Mouse (Mus musculus): ENCODE results near the gene Zeb2. TPM values are rescaled to one million over a fixed set of nuclear protein-coding genes. Genes with fewer than 3 reads are reported as not detected.

Gene Zeb2
- polyA plus RNA-seq, 2 experiments: 27.2 to 43.9 TPM

GRCm38 (mm10) chr2:44977051-44977450 is 140.1 kb downstream of the Zeb2 start:
- Histone ChIP-seq H3K27me3 (ENCODE audit: control insufficient read depth, insufficient read depth, low read length) (no peaks in the 10 kb centered on the region), H3K4me3 (replicated peaks; ENCODE audit: low read length) (no peak overlapping the region), H3K4me2 (replicated peaks; ENCODE audit: low read depth, low read length, severe bottlenecking) (no peak overlapping the region), H3K4me1 (ENCODE audit: control insufficient read depth, insufficient read depth, low read length) (peaks cover 11% of the 10 kb centered on the region; the same call in 1 of the 2 replicates), H3K9ac (ENCODE audit: low read depth, low read length, severe bottlenecking) (no peak overlapping the region), H3K36me3 (ENCODE audit: control insufficient read depth, insufficient read depth, low read length) (no peaks in the 10 kb centered on the region), H3K27ac (replicated peaks; ENCODE audit: low read depth, low read length) (no peak overlapping the region), H3K9me3 (ENCODE audit: control insufficient read depth, low read length) (no peaks in the 10 kb centered on the region)
- no peak for TF ChIP-seq POLR2A (IDR thresholded peaks at IDR 0.05; ENCODE audit: borderline replicate concordance, extremely low read depth, insufficient read depth, insufficient read length)
- ATAC-seq (ENCODE audit: low FRiP score, low read depth) (no peak), DNase-seq (ENCODE audit: low spot score) (no peak)
- 52% methylated on average over 3 of the region's 3 CpGs for WGBS

GRCm38 (mm10) chr2:44976484-44976883 is 140.7 kb downstream of the Zeb2 start:
- no peaks in the 10 kb centered on the region for H3K9me3 ChIP-seq (ENCODE audit: control insufficient read depth, low read length)
- H3K9ac ChIP-seq (ENCODE audit: low read depth, low read length, severe bottlenecking): no peak overlapping the region
- no peak overlapping the region for H3K4me2 ChIP-seq (replicated peaks; ENCODE audit: low read depth, low read length, severe bottlenecking)
- no peaks in the 10 kb centered on the region for H3K27me3 ChIP-seq (ENCODE audit: control insufficient read depth, insufficient read depth, low read length)
- 38% methylated on average over 4 of the region's 4 CpGs for WGBS
- no peak for TF ChIP-seq POLR2A (IDR thresholded peaks at IDR 0.05; ENCODE audit: borderline replicate concordance, extremely low read depth, insufficient read depth, insufficient read length)
- DNase-seq (ENCODE audit: low spot score) (no peak), ATAC-seq (ENCODE audit: low FRiP score, low read depth) (no peak)
- H3K36me3 ChIP-seq (ENCODE audit: control insufficient read depth, insufficient read depth, low read length): no peaks in the 10 kb centered on the region
- H3K4me1 ChIP-seq (ENCODE audit: control insufficient read depth, insufficient read depth, low read length): peaks cover 11% of the 10 kb centered on the region; the same call in 1 of the 2 replicates
- H3K27ac ChIP-seq (replicated peaks; ENCODE audit: low read depth, low read length): no peak overlapping the region
- H3K4me3 ChIP-seq (replicated peaks; ENCODE audit: low read length): no peak overlapping the region

GRCm38 (mm10) chr2:44973828-44974227 is 143.4 kb downstream of the Zeb2 start:
- no peak for DNase-seq (ENCODE audit: low spot score)
- Histone ChIP-seq H3K36me3 (ENCODE audit: control insufficient read depth, insufficient read depth, low read length) (no peaks in the 10 kb centered on the region), H3K4me3 (replicated peaks; ENCODE audit: low read length) (no peak overlapping the region), H3K27ac (replicated peaks; ENCODE audit: low read depth, low read length) (no peak overlapping the region), H3K9ac (ENCODE audit: low read depth, low read length, severe bottlenecking) (no peak overlapping the region), H3K27me3 (ENCODE audit: control insufficient read depth, insufficient read depth, low read length) (no peaks in the 10 kb centered on the region), H3K4me1 (ENCODE audit: control insufficient read depth, insufficient read depth, low read length) (peaks cover under 1% of the 10 kb centered on the region; the same call in 1 of the 2 replicates), H3K4me2 (replicated peaks; ENCODE audit: low read depth, low read length, severe bottlenecking) (no peak overlapping the region), H3K9me3 (ENCODE audit: control insufficient read depth, low read length) (no peaks in the 10 kb centered on the region)
- 86% methylated on average over 6 of the region's 6 CpGs for WGBS
- TF ChIP-seq POLR2A (IDR thresholded peaks at IDR 0.05; ENCODE audit: borderline replicate concordance, extremely low read depth, insufficient read depth, insufficient read length): no peak
- no peak for ATAC-seq (ENCODE audit: low FRiP score, low read depth)

DNA sequence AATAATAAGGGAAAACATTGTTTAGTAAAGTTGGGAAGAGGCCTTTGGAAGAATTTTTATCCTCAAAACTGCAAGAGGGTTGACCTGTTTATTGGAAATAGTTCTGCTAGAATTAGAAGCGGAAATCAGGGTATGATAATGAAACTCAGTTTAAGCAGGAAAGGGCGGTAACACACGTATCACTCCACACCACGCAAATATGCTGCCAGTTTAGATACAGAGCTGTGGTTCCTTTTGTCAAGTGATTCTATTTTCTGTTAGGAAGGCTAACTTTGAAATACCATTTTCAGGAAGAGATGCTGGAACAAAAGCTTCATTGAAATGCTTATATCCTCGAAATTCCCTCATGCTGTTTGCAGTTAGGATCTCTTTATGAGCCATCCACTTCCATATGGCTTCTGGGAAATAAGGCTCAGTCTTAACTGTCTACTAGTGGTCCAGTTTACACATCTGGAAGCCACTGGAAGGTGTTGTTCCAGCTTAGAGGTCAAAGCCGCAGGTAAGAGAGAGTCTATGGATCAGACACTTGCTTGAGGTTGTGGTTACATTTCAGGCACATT is 147.0 kb downstream of the Zeb2 start:
- Histone ChIP-seq H3K4me3 (replicated peaks; ENCODE audit: low read length) (no peak overlapping the region), H3K4me2 (replicated peaks; ENCODE audit: low read depth, low read length, severe bottlenecking) (no peak overlapping the region), H3K36me3 (ENCODE audit: control insufficient read depth, insufficient read depth, low read length) (no peaks in the 10 kb centered on the region), H3K4me1 (ENCODE audit: control insufficient read depth, insufficient read depth, low read length) (no peaks in the 10 kb centered on the region), H3K9ac (ENCODE audit: low read depth, low read length, severe bottlenecking) (no peak overlapping the region), H3K27ac (replicated peaks; ENCODE audit: low read depth, low read length) (no peak overlapping the region), H3K27me3 (ENCODE audit: control insufficient read depth, insufficient read depth, low read length) (no peaks in the 10 kb centered on the region), H3K9me3 (ENCODE audit: control insufficient read depth, low read length) (no peaks in the 10 kb centered on the region)
- 90% methylated on average over 6 of the region's 6 CpGs for WGBS
- TF ChIP-seq POLR2A (IDR thresholded peaks at IDR 0.05; ENCODE audit: borderline replicate concordance, extremely low read depth, insufficient read depth, insufficient read length): no peak
- no peak for DNase-seq (ENCODE audit: low spot score)
- no peak for ATAC-seq (ENCODE audit: low FRiP score, low read depth)

- H3K4me2 ChIP-seq (replicated peaks; ENCODE audit: low read depth, low read length, severe bottlenecking): no peak overlapping the region
- 91% methylated on average over 1 of the region's 1 CpGs for WGBS
- no peaks in the 10 kb centered on the region for H3K36me3 ChIP-seq (ENCODE audit: control insufficient read depth, insufficient read depth, low read length)
- H3K9me3 ChIP-seq (ENCODE audit: control insufficient read depth, low read length): no peaks in the 10 kb centered on the region
- no peaks in the 10 kb centered on the region for H3K4me1 ChIP-seq (ENCODE audit: control insufficient read depth, insufficient read depth, low read length)
- H3K9ac ChIP-seq (ENCODE audit: low read depth, low read length, severe bottlenecking): no peak overlapping the region
- H3K4me3 ChIP-seq (replicated peaks; ENCODE audit: low read length): no peak overlapping the region
- no peak for DNase-seq (ENCODE audit: low spot score)
- no peak for ATAC-seq (ENCODE audit: low FRiP score, low read depth)
- TF ChIP-seq POLR2A (IDR thresholded peaks at IDR 0.05; ENCODE audit: borderline replicate concordance, extremely low read depth, insufficient read depth, insufficient read length): no peak
- H3K27me3 ChIP-seq (ENCODE audit: control insufficient read depth, insufficient read depth, low read length): no peaks in the 10 kb centered on the region
- H3K27ac ChIP-seq (replicated peaks; ENCODE audit: low read depth, low read length): no peak overlapping the region
Measured at GRCm38 (mm10) chr2:44969640-44970039, 147.6 kb downstream of the Zeb2 start.

Measured in limb, embryonic 14.5 days (tissue).